Mouse (Mus musculus) midbrain, embryonic 11.5 days (tissue): ENCODE results near the gene Olfr775. TPM values are rescaled to one million over a fixed set of nuclear protein-coding genes. Genes with fewer than 3 reads are reported as not detected.

Experiments used
- ATAC-seq: fragments of 200-750 bp; cut with Nextera tagmentation; 2 replicates; pipeline ENCODE4 v1.8.0; 2017; ENCODE audit warnings: moderate TSS enrichment, moderate library complexity; ENCODE audit not compliant: low FRiP score
- DNase-seq: peaks from one replicate; pipeline ENCODE4 v3.0.0; 2015; ENCODE audit warnings: low spot score; ENCODE audit errors: missing footprints
- H3K27ac ChIP-seq: fragments of 300-500 bp; sonication (generic); 2 replicates; pipeline ENCODE4 v1.5.1; 2014; ENCODE audit warnings: low read depth, low read length
- H3K27me3 ChIP-seq: fragments of 300-500 bp; sonication (generic); 2 replicates; pipeline ENCODE4 v1.6.1; 2014; ENCODE audit warnings: mild to moderate bottlenecking, low read length, moderate library complexity, mixed read lengths; ENCODE audit not compliant: control insufficient read depth, insufficient read depth
- H3K36me3 ChIP-seq: fragments of 300-500 bp; sonication (generic); 2 replicates; pipeline ENCODE4 v1.6.1; 2014; ENCODE audit warnings: mild to moderate bottlenecking, low read length, moderate library complexity, mixed read lengths; ENCODE audit not compliant: control insufficient read depth, insufficient read depth
- H3K4me1 ChIP-seq: fragments of 300-500 bp; sonication (generic); 2 replicates; pipeline ENCODE4 v1.6.1; 2014; ENCODE audit warnings: low read length; ENCODE audit not compliant: control insufficient read depth, insufficient read depth
- H3K4me2 ChIP-seq: fragments of 300-500 bp; sonication (generic); 2 replicates; pipeline ENCODE4 v1.6.1; 2014; ENCODE audit warnings: mild to moderate bottlenecking, moderate library complexity
- H3K4me3 ChIP-seq: fragments of 300-500 bp; sonication (generic); 2 replicates; pipeline ENCODE4 v1.5.1; 2014; ENCODE audit warnings: low read depth, low read length
- H3K9ac ChIP-seq: fragments of 300-500 bp; sonication (generic); 2 replicates; pipeline ENCODE4 v1.6.1; 2014; ENCODE audit warnings: low read length
- H3K9me3 ChIP-seq: fragments of 300-500 bp; sonication (generic); 2 replicates; pipeline ENCODE4 v1.6.1; 2016; ENCODE audit warnings: low read length; ENCODE audit not compliant: control insufficient read depth
- WGBS: fragments of 180-500 bp; shearing (Covaris S2); extraction: QIAGEN DNeasy Blood & Tissue Kit; methylation state at CpG from one replicate; pipeline ENCODE4 v1.1.7; 2014; 5-methylcytosine and 5-hydroxymethylcytosine counted together
- polyA plus RNA-seq: library from polyadenylated mRNA; unstranded; fragments of >200 nt; fragmentation: Nextera tagmentation; extraction: Ambion mirVana; gene quantifications from 2 replicates; pipeline ENCODE4 v1.2.1, GENCODE M21; 2014

Gene Olfr775
- not detected in 2 replicates for polyA plus RNA-seq

DNA sequence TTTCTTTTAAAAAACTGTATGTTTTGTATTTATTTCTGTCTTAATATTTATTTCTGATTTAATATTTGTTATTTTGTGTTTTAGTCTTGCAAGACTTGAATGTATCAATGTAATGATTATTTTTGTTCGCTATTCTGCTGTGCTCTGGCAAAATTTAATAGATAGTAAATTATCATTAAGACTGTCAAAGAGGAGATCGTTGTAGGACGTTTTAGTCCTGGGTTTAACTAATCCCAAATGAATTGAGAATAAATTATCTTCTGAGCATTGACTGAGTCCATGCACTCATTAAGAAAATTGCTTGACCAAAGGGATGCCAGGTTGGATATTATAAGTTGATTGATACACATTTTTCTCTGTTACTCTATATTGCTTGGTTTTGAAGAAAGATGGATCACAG is at the start of gene Olfr775:
Gene Olfr775 (plus strand): TSS at position 301 of the 400 bp plus-strand sequence.
- Histone ChIP-seq H3K9me3 (no peaks in the 10 kb centered on the region), H3K4me3 (no peak within 1 kb of the TSS), H3K36me3 (no peaks in the 10 kb centered on the region), H3K27me3 (no peaks in the 10 kb centered on the region), H3K4me2 (no peak within 1 kb of the TSS), H3K27ac (no peak within 1 kb of the TSS), H3K9ac (no peak within 1 kb of the TSS), H3K4me1 (no peaks in the 10 kb centered on the region)
- ATAC-seq (no peak), DNase-seq (no peak)
- 70% methylated on average over 3 of the region's 3 CpGs for WGBS

DNA sequence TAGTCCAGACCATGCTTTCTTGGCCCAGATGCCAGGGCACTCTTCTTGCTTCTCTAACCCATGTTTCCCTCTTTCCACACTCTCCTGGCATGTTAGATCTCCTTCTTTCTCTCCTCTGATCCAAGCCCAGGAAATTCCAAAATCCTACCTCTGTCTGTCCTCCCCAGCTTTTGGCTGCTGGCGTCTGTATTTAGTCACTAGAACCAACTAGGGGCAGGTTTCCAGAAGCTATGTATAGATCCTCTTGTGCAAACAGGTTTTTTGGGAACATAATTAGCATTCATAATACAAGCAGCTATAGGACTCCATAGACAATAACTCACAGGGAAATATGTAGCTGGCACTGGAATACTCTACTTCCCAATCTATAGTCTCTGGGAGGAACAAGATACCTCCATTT is 17.5 kb upstream of the Olfr775 start:
- Histone ChIP-seq H3K9me3 (no peaks in the 10 kb centered on the region), H3K27ac (no peak overlapping the region), H3K4me2 (no peak overlapping the region), H3K4me3 (no peak overlapping the region), H3K9ac (no peak overlapping the region), H3K36me3 (no peaks in the 10 kb centered on the region), H3K27me3 (no peaks in the 10 kb centered on the region), H3K4me1 (no peaks in the 10 kb centered on the region)
- 90% methylated on average over 1 of the region's 1 CpGs for WGBS
- ATAC-seq (no peak), DNase-seq (no peak)

DNA sequence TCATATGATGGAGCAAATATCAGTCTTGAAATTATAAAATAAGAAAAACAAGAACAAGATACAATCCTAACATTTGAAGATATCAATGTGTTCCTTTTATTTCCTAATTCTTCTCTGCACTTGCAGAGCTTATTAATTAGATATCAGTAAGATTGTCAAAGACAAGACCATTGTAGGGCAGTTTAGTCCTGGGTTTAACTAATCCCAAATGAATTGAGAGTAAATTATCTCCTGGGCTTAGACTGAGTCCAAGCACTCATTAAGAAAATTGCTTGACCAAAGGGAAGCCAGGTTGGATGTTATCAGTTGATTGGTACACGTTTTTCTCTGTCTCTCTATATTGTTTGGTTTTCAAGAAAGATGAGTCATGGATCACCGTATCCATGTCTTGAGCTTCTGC is 12.3 kb upstream of the Olfr775 start, which contains the start of gene Olfr774:
Gene Olfr774 (plus strand): TSS at position 301 of the 400 bp plus-strand sequence.
- 69% methylated on average over 2 of the region's 2 CpGs for WGBS
- Histone ChIP-seq H3K9ac (no peak within 1 kb of the TSS), H3K4me1 (no peaks in the 10 kb centered on the region), H3K36me3 (no peaks in the 10 kb centered on the region), H3K27ac (no peak within 1 kb of the TSS), H3K4me3 (no peak within 1 kb of the TSS), H3K27me3 (no peaks in the 10 kb centered on the region), H3K4me2 (no peak within 1 kb of the TSS), H3K9me3 (no peaks in the 10 kb centered on the region)
- DNase-seq (no peak), ATAC-seq (no peak)

DNA sequence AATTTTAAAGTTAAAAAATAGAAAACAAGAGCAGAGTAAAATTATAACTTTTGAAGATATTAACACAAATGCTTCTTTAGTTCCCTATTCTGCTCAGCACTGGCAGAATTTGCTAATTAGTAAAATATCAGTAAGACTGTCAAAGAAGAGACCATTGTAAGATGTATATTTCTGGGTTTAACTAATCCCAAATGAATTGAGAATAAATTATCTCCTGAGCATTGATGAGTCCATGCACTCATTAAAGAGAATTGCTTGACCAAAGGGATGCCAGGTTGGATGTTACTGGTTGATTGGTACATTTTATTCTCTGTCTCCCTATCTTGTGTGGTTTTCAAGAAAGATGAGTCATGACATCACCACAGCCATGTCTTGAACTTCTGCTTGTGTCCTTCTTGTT is 10.6 kb downstream of the Olfr775 start, which contains the start of gene Olfr776:
Gene Olfr776 (plus strand): TSS at position 301 of the 400 bp plus-strand sequence.
- no peaks in the 10 kb centered on the region for H3K36me3 ChIP-seq
- no peaks in the 10 kb centered on the region for H3K4me1 ChIP-seq
- no peak within 1 kb of the TSS for H3K4me2 ChIP-seq
- no peaks in the 10 kb centered on the region for H3K9me3 ChIP-seq
- H3K4me3 ChIP-seq, result no peak within 1 kb of the TSS
- no peak within 1 kb of the TSS for H3K27ac ChIP-seq
- H3K9ac ChIP-seq, result no peak within 1 kb of the TSS
- no peak for ATAC-seq
- DNase-seq, result no peak
- no peaks in the 10 kb centered on the region for H3K27me3 ChIP-seq

DNA sequence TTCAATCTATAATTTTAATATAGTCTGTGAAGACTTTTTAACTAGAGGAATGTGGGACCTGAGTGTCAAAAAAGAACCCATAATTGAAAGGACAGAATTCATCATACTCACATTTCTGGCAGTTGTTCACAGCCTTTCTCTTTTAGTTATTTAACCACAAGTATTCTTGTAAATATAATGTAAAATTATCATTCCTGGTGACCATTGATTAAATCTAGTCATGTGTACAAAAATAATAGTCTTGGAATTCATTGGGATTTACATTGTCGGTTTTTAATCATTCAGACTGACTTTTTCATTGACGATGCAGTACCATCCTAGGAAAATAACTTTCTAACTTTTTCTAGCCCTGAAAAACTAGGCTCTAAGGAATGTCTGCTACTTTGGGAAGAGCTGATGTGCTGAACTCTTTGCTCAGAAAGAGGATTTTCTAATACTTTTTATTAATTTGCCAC is 22.9 kb downstream of the Olfr775 start, which contains the start of gene Olfr777:
Gene Olfr777 (minus strand): TSS at position 405 of the 455 bp plus-strand sequence.
- ATAC-seq, result no peak
- Histone ChIP-seq H3K9ac (no peak within 1 kb of the TSS), H3K4me1 (no peaks in the 10 kb centered on the region), H3K9me3 (no peaks in the 10 kb centered on the region), H3K36me3 (no peaks in the 10 kb centered on the region), H3K4me2 (no peak within 1 kb of the TSS), H3K27ac (no peak within 1 kb of the TSS), H3K4me3 (no peak within 1 kb of the TSS), H3K27me3 (no peaks in the 10 kb centered on the region)
- WGBS, result 96% methylated on average over 2 of the region's 2 CpGs
- no peak for DNase-seq

Other genes with a start within 250 kb of the Olfr775 start
- not detected in 2 replicates for gene Olfr763, start 237.6 kb upstream of the Olfr775 start, polyA plus RNA-seq
- gene Olfr764-ps1, start 208.5 kb upstream of the Olfr775 start, polyA plus RNA-seq, result not detected in 2 replicates
- gene Olfr765, start 198.4 kb upstream of the Olfr775 start, polyA plus RNA-seq, result not detected in 2 replicates
- gene Olfr766-ps1, start 179.4 kb upstream of the Olfr775 start, polyA plus RNA-seq, result not detected in 2 replicates
- not detected in 2 replicates for gene Olfr767, start 165.5 kb upstream of the Olfr775 start, polyA plus RNA-seq
- gene Olfr768, start 149.0 kb upstream of the Olfr775 start, polyA plus RNA-seq, result not detected in 2 replicates
- gene Olfr769, start 130.6 kb upstream of the Olfr775 start, polyA plus RNA-seq, result not detected in 2 replicates
- gene Olfr770, start 109.4 kb upstream of the Olfr775 start, polyA plus RNA-seq, result not detected in 2 replicates
- not detected in 2 replicates for gene Olfr771, start 83.7 kb upstream of the Olfr775 start, polyA plus RNA-seq
- not detected in 2 replicates for gene Olfr772, start 70.5 kb upstream of the Olfr775 start, polyA plus RNA-seq
- gene Olfr773, start 61.0 kb upstream of the Olfr775 start, polyA plus RNA-seq, result not detected in 2 replicates
- not detected in 2 replicates for gene Olfr774, start 12.2 kb upstream of the Olfr775 start, polyA plus RNA-seq
- gene Olfr776, start 10.7 kb downstream of the Olfr775 start, polyA plus RNA-seq, result not detected in 2 replicates
- gene Olfr777, start 23.1 kb downstream of the Olfr775 start, polyA plus RNA-seq, result not detected in 2 replicates
- not detected in 2 replicates for gene Olfr780, start 69.7 kb downstream of the Olfr775 start, polyA plus RNA-seq
- gene Olfr781, start 80.4 kb downstream of the Olfr775 start, polyA plus RNA-seq, result not detected in 2 replicates
- not detected in 2 replicates for gene Olfr782, start 100.4 kb downstream of the Olfr775 start, polyA plus RNA-seq
- 0.06 and 0.14 TPM in 2 replicates for gene Olfr784, start 135.7 kb downstream of the Olfr775 start, polyA plus RNA-seq
- gene Olfr785, start 157.0 kb downstream of the Olfr775 start, polyA plus RNA-seq, result not detected in 2 replicates
- not detected in 2 replicates for gene Olfr786, start 178.9 kb downstream of the Olfr775 start, polyA plus RNA-seq
- gene Olfr787, start 213.4 kb downstream of the Olfr775 start, polyA plus RNA-seq, result not detected in 2 replicates
- not detected in 2 replicates for gene Olfr788, start 222.6 kb downstream of the Olfr775 start, polyA plus RNA-seq
- not detected in 2 replicates for gene Olfr789, start 236.3 kb downstream of the Olfr775 start, polyA plus RNA-seq